Mouse (Mus musculus) megakaryocyte, adult 5-6 weeks (primary cell): ENCODE data around the gene Soga1. TPM values are rescaled to one million over a fixed set of nuclear protein-coding genes. Genes with fewer than 3 reads are reported as not detected.

Source experiments
- ATAC-seq: 2 replicates; pipeline ENCODE4 v1.8.0; 2016; ENCODE audit warnings: mild to moderate bottlenecking, inconsistent platforms; ENCODE audit not compliant: poor library complexity, severe bottlenecking
- total RNA-seq, 2 experiments: library from RNA; stranded (forward) in 1 of 2; stranded (reverse) in 1 of 2; fragments of 153-499, 151-499 nt in 1 of 2; fragments of 221-1000, 200-1000 nt in 1 of 2; gene quantifications; 2 replicates each; pipeline versions ENCODE4 v1.2.3 to v1.2.4; 2015 to 2017

Soga1 gene
- total RNA-seq, 2 experiments from 2014 or later, result 1.1 to 1.7 TPM

DNA sequence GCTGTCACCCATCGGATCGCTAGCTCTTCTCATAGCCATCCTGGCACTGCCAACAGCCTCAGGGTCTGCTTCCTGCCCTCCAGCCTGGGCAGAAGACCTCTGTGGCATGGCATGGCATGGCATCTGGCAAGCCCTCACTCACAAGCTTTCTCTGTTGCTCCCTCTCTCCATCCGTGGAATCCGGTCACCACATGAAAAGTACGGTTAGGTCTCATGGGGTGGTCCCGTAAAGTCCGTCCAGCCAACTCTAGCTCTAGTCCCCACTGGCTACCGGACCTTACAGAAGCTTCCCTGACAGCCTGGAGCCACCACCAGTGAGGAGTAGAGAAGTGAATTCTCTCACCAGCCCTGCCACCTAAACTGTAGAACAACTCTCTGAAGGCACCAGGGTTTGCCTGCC is 2.3 kb upstream of the Soga1 start:
- no peak for ATAC-seq

- no peak for ATAC-seq
Measured at GRCm38 (mm10) chr2:157079701-157080180, 687 bp upstream of the Soga1 start.

- ATAC-seq, result no peak
Measured at GRCm38 (mm10) chr2:157078059-157078792, 828 bp downstream of the Soga1 start.

DNA sequence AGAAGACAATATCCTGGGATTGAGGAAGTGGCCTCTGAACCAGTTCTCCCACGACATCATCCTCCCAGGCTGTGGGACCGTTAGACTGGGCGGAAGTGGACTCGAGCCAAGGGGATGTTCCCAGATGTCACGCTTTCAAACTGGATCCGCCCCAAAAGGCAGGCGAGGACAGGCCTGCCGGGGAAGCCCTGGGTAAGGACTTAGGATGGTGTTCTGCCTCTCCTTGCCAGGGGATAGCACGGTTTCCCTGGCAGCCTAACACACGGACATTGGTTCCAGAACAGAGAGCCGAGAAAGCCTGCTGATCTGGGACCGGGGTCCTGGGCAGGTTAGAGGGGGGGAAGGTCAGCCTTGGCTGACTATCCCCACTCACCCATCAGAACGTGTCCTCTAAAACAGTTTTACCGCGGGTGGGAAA is 1.4 kb downstream of the Soga1 start:
- peak; percentile 61 for ATAC-seq

DNA sequence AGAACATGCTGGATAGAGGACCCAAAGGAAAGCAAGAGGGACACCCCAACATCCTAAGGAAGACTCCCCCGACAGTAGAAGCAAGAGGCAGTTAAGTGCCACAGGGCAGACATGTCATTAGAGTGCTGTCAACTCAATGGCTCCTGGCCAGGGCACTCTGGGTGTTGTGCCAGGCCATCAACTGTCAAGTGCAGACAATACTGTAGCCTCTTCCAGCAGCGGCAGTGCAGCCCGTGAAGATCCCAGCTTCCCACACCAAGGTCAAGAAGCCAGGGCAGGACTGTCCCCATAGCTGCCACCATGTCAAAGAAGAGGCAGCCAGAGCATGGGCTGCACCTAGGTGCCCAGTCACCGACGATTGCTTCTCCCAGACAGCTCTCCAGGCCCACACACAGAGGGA is 1.9 kb downstream of the Soga1 start:
- peak; percentile 5; the same call in 1 of the 2 replicates for ATAC-seq

- no peak for ATAC-seq
Measured at GRCm38 (mm10) chr2:157076585-157076984, 2.5 kb downstream of the Soga1 start.

DNA sequence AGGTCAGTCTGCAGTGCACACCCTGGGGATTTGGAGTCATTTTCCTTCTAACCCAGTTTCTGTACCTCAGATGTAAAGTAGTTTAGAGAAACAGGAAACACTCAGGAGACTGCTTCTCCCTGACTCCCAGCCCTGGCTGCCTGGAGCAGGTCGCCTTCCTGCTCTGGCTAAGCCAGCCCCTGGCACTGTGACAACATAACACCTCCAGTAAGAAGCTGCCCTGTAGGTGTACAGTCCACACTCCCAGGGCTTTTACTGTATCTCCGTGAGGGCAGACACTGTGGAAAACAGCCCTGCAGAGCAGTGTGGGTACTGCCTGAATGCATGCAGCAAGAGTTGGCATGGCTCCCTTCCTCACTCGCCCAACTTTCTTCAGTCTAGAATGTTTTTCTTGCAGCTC is 3.4 kb downstream of the Soga1 start:
- no peak for ATAC-seq

- no peak for ATAC-seq
Measured at GRCm38 (mm10) chr2:157075226-157075625, 3.8 kb downstream of the Soga1 start.

- no peak for ATAC-seq
Measured at GRCm38 (mm10) chr2:157074772-157075171, 4.3 kb downstream of the Soga1 start.

DNA sequence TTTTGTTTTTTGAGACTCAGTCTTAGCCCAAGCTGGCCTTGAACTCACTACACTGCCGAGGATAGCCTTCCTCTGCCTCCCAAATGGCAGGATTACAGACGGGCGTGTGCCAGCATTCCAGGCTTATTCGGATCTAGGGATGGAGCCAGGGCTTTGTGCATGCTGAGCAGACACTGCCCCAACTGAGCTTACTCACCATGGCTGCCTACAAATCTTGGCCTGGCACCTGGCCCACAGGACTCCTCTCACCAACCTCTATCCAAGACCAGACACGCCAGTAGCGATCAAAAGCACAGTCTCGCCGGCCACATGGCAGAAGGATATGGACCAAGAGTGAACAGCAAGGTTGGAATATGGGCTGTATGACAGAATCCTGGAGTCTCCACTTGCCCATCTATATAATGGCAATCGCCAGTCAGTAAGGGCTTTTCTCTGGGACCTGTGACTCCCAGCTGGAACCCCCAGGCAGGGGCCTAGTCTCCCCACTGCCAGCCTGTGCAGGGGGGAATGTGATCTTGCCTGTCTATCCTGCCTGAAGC is 4.8 kb downstream of the Soga1 start:
- no peak for ATAC-seq

DNA sequence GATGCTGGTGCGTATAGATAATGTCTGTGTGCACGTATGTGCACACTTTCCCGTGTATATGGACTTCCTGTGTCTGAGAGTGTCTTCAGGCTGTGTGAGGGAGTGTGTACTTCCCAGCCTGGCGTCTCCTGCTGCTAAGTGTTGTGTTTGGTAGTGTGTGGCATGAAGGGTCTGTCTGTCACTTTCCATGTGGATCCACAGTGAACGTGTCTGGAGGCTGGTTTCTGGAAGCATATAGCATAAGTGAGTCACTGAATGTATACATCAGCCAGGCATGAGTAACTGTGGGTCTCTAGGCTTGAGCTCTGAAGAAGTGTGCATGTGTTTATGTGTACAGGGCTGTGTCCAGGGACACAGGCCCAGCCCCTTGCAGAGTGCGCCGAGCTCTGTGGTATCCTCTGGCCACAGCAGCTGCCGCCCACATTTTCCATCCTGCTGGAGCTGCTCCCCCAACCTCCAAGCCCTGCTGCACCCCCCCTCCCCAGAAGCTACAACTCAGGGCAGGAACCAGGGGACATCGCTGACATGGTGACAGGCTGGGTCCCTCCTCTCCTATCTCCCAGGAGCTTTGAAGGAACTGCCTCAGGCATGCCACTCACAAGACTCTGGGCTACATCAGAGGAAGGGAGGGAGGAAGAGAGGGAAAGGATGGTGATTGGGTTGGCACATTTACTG is 5.5 kb downstream of the Soga1 start:
- ATAC-seq, result no peak

- ATAC-seq, result no peak
Measured at GRCm38 (mm10) chr2:157072316-157072990, 6.6 kb downstream of the Soga1 start.

GRCm38 (mm10) chr2:157071556-157071955 is 7.5 kb downstream of the Soga1 start:
- ATAC-seq, result peak; percentile 77

DNA sequence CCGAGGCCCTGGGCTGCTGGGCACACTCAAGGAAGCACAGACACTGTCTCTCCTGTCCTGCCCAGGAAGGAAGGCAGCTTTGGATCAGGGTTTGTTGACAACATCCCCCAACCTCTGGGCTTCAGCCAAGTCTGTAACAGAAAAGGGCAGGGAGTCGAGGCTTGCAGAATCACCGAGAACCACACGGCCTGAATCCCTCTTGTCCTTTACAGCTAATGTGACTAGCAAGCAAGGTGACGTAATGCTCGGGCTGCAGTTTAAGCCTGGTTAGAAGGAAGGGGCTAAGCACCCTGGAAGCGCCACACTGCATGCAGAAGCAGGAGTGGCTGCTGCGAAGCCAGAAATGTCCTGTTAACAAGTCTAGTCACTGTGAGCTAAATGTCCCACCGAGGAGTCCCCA is 8.7 kb downstream of the Soga1 start:
- no peak for ATAC-seq

DNA sequence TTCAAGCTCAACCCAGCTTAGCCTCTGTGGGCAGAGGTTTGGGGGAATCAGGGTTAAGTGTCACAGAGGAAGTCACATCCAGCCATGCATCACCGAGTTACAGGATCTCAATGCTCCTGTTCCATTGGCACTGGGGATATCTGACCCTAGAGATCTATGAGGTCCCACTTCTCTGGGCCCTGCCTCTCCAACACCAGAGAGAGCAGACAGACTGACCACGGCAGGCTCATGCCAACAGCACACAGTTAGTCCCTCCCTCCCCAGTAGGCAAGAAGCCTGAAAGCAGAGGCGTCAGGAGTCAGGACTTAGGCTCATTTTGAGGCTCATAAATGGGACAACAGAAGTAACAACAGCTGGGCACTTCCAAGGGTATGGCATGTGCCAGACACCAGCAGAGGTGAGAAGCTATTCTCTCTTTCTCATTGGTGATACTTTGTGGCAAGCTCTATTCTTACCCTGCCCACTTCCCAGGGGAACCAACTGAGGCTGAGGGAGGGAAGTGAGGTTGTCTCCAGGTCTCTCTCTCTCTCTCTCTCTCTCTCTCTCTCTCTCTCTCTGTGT is 9.2 kb downstream of the Soga1 start:
- no peak for ATAC-seq

DNA sequence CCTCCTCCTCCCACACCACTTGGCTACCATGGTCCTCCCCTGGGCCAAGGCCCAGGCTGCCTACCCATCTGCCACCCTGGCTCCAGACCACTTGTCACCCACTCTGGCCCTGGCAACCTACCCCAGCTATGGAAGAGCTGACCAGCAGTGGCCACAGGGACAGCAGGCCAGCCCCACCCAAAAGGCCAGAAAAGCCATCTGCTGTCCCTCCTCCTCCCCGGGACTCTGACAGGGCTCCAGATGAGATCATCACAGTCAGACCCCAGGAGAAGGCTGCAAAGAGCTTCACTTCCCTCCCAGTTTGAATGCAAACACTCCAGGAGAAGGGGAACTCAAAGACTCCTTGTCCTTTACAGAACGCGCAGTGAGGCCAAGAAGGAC is 9.7 kb downstream of the Soga1 start:
- ATAC-seq, result peak; percentile 33

- no peak for ATAC-seq
Measured at GRCm38 (mm10) chr2:157068701-157069354, 10.2 kb downstream of the Soga1 start.

DNA sequence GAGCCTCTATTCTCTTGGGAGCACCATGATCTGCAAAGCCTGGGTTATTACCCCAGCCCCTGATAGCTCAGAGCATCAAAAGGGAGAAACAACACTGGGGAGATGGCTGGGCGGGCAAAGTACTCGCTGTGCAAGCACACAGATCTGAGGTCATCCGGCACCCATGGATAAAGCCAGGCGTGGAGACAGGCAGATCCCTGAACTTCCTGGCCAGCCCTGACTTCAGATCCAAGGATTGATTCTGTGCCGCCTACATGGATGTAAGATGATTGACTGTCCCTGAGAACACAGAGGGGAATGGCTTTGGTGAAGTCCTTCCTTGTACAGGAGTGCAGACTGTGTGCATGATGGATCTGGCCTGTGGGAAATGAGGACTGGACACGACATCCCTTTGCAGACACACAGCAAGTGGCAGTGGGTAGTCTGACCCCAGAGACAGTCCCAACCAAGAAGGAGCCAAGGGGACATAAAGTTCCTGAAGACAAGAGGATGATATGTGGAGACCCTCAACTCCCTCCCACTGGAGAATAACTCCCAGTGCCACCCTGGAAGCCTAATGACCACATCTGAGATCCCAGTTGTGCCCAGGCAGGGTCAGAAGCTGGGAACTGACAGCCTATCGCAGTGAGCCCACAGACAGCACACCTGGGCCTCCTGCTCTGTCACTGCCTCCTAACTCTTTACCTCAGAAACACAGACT is 12.2 kb downstream of the Soga1 start:
- ATAC-seq, result no peak

- no peak for ATAC-seq
Measured at GRCm38 (mm10) chr2:157065879-157066226, 13.2 kb downstream of the Soga1 start.
